Mouse (Mus musculus) CH12.LX (cell line): ENCODE data around the gene Pla1a. TPM values are rescaled to one million over a fixed set of nuclear protein-coding genes. Genes with fewer than 3 reads are reported as not detected.

Source experiments
- DNase-seq: peaks from one replicate; pipeline ENCODE4 v3.0.0-alpha.2; 2013; ENCODE audit errors: extremely low read depth
- H3K27ac ChIP-seq: 2 replicates; pipeline ENCODE4 v1.5.1; 2012; ENCODE audit warnings: low read depth, mild to moderate bottlenecking, control low read depth, moderate library complexity; ENCODE audit not compliant: insufficient read depth
- H3K27me3 ChIP-seq: replicated peaks from 2 replicates; pipeline ENCODE3; 2012; ENCODE audit warnings: inconsistent platforms
- H3K36me3 ChIP-seq, 2 experiments: replicated peaks in 1 of 2; 2 replicates each; pipeline versions ENCODE3 to v1.6.1; 2012; ENCODE audit warnings: inconsistent platforms in 1 of 2, low read length in 1 of 2, mild to moderate bottlenecking in 1 of 2, mixed read lengths in 1 of 2, moderate library complexity in 1 of 2; ENCODE audit not compliant: control insufficient read depth in 1 of 2, insufficient read depth in 1 of 2
- H3K4me1 ChIP-seq, 2 experiments: 2 replicates each; pipeline ENCODE4 v1.6.1; 2012; ENCODE audit warnings: inconsistent platforms in 1 of 2, moderate library complexity in 1 of 2; ENCODE audit not compliant: insufficient read depth in 2 of 2, control insufficient read depth in 1 of 2
- H3K4me2 ChIP-seq: 2 replicates; pipeline ENCODE4 v1.6.1; 2012; ENCODE audit warnings: low read depth, mild to moderate bottlenecking, control low read depth; ENCODE audit not compliant: poor library complexity, insufficient read depth, severe bottlenecking
- H3K4me3 ChIP-seq, 3 experiments: fragments of 150-350 bp in 1 of 3; sonication (generic) in 1 of 3; replicated peaks in 1 of 3; 2 replicates each; pipeline versions ENCODE3 to v1.5.1; 2011 to 2012; ENCODE audit warnings: low read depth in 2 of 3, low read length in 2 of 3, mild to moderate bottlenecking in 2 of 3, moderate library complexity in 2 of 3, control low read depth in 1 of 3, improper control_type of control experiment in 1 of 3, inconsistent platforms in 1 of 3, mixed read lengths in 1 of 3; ENCODE audit not compliant: poor library complexity in 1 of 3
- H3K79me2 ChIP-seq: replicated peaks from 2 replicates; pipeline ENCODE4 v1.6.1; 2012; ENCODE audit warnings: mild to moderate bottlenecking, moderate library complexity; ENCODE audit not compliant: control insufficient read depth, poor library complexity, insufficient read depth, severe bottlenecking; ENCODE audit errors: extremely low read depth
- H3K9ac ChIP-seq: 2 replicates; pipeline ENCODE4 v1.6.1; 2012; ENCODE audit warnings: low read depth, mild to moderate bottlenecking, control low read depth, moderate library complexity; ENCODE audit not compliant: insufficient read depth
- H3K9me3 ChIP-seq: replicated peaks from 2 replicates; pipeline ENCODE3; 2012; ENCODE audit warnings: low read length, inconsistent platforms, mixed read lengths
- BHLHE40 ChIP-seq: IDR thresholded peaks from 2 replicates; pipeline ENCODE4 v1.6.1; 2011; ENCODE audit warnings: mild to moderate bottlenecking, low read depth, low read length, improper control_type of control experiment
- CHD1 ChIP-seq: IDR thresholded peaks from 2 replicates; pipeline ENCODE4 v1.6.1; 2012; ENCODE audit warnings: low read depth, low read length, improper control_type of control experiment, inconsistent platforms
- CHD2 ChIP-seq: IDR thresholded peaks from 2 replicates; pipeline ENCODE4 v1.6.1; 2011; ENCODE audit warnings: low read length, improper control_type of control experiment
- E2F4 ChIP-seq: IDR thresholded peaks from 2 replicates; pipeline ENCODE4 v1.6.1; 2011; ENCODE audit warnings: low read depth, low read length, improper control_type of control experiment; ENCODE audit not compliant: insufficient replicate concordance
- ELF1 ChIP-seq: IDR thresholded peaks from 2 replicates; pipeline ENCODE4 v1.6.1; 2014; ENCODE audit warnings: low read depth, mild to moderate bottlenecking, inconsistent platforms, low read length, improper control_type of control experiment
- EP300 ChIP-seq: IDR thresholded peaks from 2 replicates; pipeline ENCODE4 v1.6.1; 2011; ENCODE audit warnings: low read length, improper control_type of control experiment
- ETS1 ChIP-seq: conservative IDR thresholded peaks from 2 replicates; pipeline ENCODE4 v1.6.1; 2012; ENCODE audit warnings: low read depth, mild to moderate bottlenecking, inconsistent platforms, low read length, improper control_type of control experiment, moderate library complexity
- GABPA ChIP-seq: IDR thresholded peaks from 2 replicates; pipeline ENCODE4 v1.6.1; 2012; ENCODE audit warnings: low read depth, low read length, improper control_type of control experiment, inconsistent platforms; ENCODE audit not compliant: insufficient replicate concordance
- HCFC1 ChIP-seq: IDR thresholded peaks from 2 replicates; pipeline ENCODE4 v1.6.1; 2012; ENCODE audit warnings: low read depth, mild to moderate bottlenecking, inconsistent platforms, low read length, improper control_type of control experiment
- IRF4 ChIP-seq: IDR thresholded peaks from 2 replicates; pipeline ENCODE4 v1.6.1; 2014; ENCODE audit warnings: low read depth, mild to moderate bottlenecking, inconsistent platforms, low read length, improper control_type of control experiment
- JUN ChIP-seq: IDR thresholded peaks from 2 replicates; pipeline ENCODE4 v1.6.1; 2011; ENCODE audit warnings: low read depth, mild to moderate bottlenecking, low read length, improper control_type of control experiment, moderate library complexity; ENCODE audit not compliant: insufficient read depth
- MAX ChIP-seq: IDR thresholded peaks from 2 replicates; pipeline ENCODE4 v1.6.1; 2011; ENCODE audit warnings: low read length, improper control_type of control experiment
- MXI1 ChIP-seq: IDR thresholded peaks from 2 replicates; pipeline ENCODE4 v1.6.1; 2011; ENCODE audit warnings: mild to moderate bottlenecking, low read depth, low read length, improper control_type of control experiment
- MYC ChIP-seq: IDR thresholded peaks from 2 replicates; pipeline ENCODE4 v1.6.1; 2011; ENCODE audit warnings: low read depth, mild to moderate bottlenecking, improper control_type of control experiment, low read length
- NRF1 ChIP-seq: IDR thresholded peaks from 2 replicates; pipeline ENCODE4 v1.6.1; 2014; ENCODE audit warnings: low read depth, mild to moderate bottlenecking, inconsistent platforms, low read length, improper control_type of control experiment, moderate library complexity
- PAX5 ChIP-seq: IDR thresholded peaks from 2 replicates; pipeline ENCODE4 v1.6.1; 2012; ENCODE audit warnings: low read length, inconsistent platforms, mixed read lengths
- POLR2A ChIP-seq: IDR thresholded peaks from 2 replicates; pipeline ENCODE4 v1.6.1; 2011; ENCODE audit warnings: low read depth, mild to moderate bottlenecking, improper control_type of control experiment, low read length
- POLR2AphosphoS2 ChIP-seq: IDR thresholded peaks from 2 replicates; pipeline ENCODE4 v1.6.1; 2011; ENCODE audit warnings: low read depth, low read length, improper control_type of control experiment
- TBP ChIP-seq: conservative IDR thresholded peaks from 2 replicates; pipeline ENCODE4 v1.6.1; 2011; ENCODE audit warnings: low read depth, low read length, improper control_type of control experiment
- USF1 ChIP-seq: IDR thresholded peaks from 2 replicates; pipeline ENCODE4 v1.6.1; 2014; ENCODE audit warnings: low read depth, mild to moderate bottlenecking, inconsistent platforms, low read length, improper control_type of control experiment
- USF2 ChIP-seq: conservative IDR thresholded peaks from 2 replicates; pipeline ENCODE4 v1.6.1; 2011; ENCODE audit warnings: low read depth, low read length, improper control_type of control experiment
- ZMIZ1 ChIP-seq: IDR thresholded peaks from 2 replicates; pipeline ENCODE4 v1.6.1; 2012; ENCODE audit warnings: low read depth, mild to moderate bottlenecking, inconsistent platforms, low read length, improper control_type of control experiment
- ZNF384 ChIP-seq: IDR thresholded peaks from 2 replicates; pipeline ENCODE4 v1.6.1; 2012; ENCODE audit warnings: low read depth, low read length, improper control_type of control experiment, inconsistent platforms
- dilution Hi-C: fragments of 300-500 bp; cut with MboI; formaldehyde crosslinking; loops from 2 replicates; pipeline ENCODE4 v1.14.3; 2020; ENCODE audit warnings: low sequenced_read_pairs; ENCODE audit not compliant: extremely low pct_unique_long_range_greater_than_20kb, extremely low pct_ligation_motif_present
- in situ Hi-C: fragments of 300-500 bp; cut with MboI; formaldehyde crosslinking; loops from 3 replicates; pipeline ENCODE4 v1.14.3; 2019; ENCODE audit warnings: low sequenced_read_pairs, low pct_ligation_motif_present, low pct_unique_long_range_greater_than_20kb, mixed read lengths
- polyA plus RNA-seq: library from polyadenylated mRNA; unstranded; fragments of >175 nt; gene quantifications from 2 replicates; pipeline ENCODE4 v1.2.1, GENCODE M21; 2012; ENCODE audit warnings: low read depth; ENCODE audit not compliant: insufficient read length
- total RNA-seq, 2 experiments: library from RNA; depleted of rRNA; stranded (reverse); fragments of 300-350 nt in 1 of 2; fragments of >200 nt in 1 of 2; gene quantifications; 2 replicates each; pipeline ENCODE4 v1.2.3; 2012 to 2014

Gene Pla1a
- total and polyA plus RNA-seq, 3 experiments = 9.3 to 27.9 (median 14.3) TPM

DNA sequence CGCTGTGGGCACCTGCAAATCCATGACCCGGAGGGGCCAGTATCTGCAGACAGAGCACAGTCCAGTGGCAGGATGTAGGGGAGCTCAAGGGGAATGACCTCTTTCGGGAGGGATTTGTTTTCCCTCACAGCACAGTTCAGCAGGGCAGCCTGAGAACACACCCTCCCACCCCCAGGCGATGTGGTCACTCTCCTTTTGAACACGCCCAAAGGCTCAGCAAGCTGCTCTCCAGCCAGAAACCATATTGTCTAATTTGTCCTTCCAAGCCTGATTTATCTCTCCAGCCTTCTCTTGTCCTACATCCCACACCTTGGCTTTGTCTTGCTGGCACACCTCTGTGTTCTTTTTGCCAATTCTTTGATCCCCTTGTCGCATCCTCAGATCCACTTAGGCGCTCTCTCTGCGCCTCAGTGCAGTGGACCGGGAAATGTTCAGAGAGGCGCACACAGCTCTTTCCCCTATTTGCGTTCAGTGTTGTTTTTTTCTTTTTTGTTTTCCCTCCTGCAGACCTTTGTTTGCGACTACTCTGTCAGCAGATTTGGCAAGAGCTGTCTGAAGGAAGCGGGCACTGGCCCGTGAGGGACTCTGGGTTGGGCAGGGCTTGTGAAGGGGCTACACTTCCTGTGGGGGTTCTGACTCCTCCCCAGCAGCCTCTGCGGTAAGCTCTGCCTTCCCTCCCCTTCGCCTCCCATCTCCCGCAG lies 33.3 kb downstream of the Pla1a start (continued):
- 0 out of 2 replicates have a peak, but pooled peaks have one; percentile 50 for TF ChIP-seq CHD2
- TF ChIP-seq POLR2A = 0 out of 2 replicates have a peak, but pooled peaks have one; percentile 53
- no peak for TF ChIP-seq ZMIZ1
- TF ChIP-seq PAX5 = no peak
- no peak; the same call in 1 of the 2 replicates for TF ChIP-seq ETS1
- TF ChIP-seq GABPA = no peak
- TF ChIP-seq EP300 = peak; percentile 7; the same call in 1 of the 2 replicates
- TF ChIP-seq IRF4 = peak; percentile 38; the same call in 1 of the 2 replicates
- TF ChIP-seq E2F4 = no peak; the same call in 1 of the 2 replicates
- no peak; the same call in 1 of the 2 replicates for TF ChIP-seq HCFC1
- TF ChIP-seq ELF1 = peak; percentile 64
- TF ChIP-seq MXI1 = peak; percentile 32
- no peak for TF ChIP-seq JUN
- TF ChIP-seq POLR2AphosphoS2 = no peak

DNA sequence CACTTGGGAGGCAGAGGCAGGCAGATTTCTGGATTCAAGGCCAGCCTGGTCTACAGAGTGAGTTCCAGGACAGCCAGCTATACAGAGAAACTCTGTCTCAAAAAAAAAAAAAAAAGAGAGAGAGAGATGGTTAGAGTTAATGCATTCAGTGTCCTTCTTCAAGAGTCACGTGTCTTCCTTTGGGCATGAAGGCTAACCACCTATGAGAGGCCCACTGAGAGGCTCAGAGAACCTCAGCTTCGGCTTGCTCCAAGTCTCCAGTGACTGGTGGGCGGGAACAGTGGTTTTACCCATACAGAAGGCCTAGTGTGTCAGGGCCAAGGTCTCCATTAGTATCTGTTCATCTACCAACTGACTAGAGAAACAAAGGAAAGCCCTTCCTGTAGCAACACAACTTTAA lies 33.9 kb downstream of the Pla1a start:
- Histone ChIP-seq H3K4me1 (peaks cover 44 to 92% of the 10 kb centered on the region in 2 experiments), H3K27me3 (no peaks in the 10 kb centered on the region), H3K4me3 (no peak overlapping the region), H3K79me2 (peaks cover 4% of the 10 kb centered on the region; the same call in 1 of the 2 replicates), H3K36me3 (peaks cover 0 to 6% of the 10 kb centered on the region in 2 experiments), H3K27ac (peak overlapping the region; percentile 97), H3K4me2 (peak overlapping the region; percentile 75), H3K9ac (peak overlapping the region; percentile 75), H3K9me3 (no peaks in the 10 kb centered on the region)
- DNase-seq = no peak
- TF ChIP-seq CHD1 = peak; percentile 34; the same call in 1 of the 2 replicates
- TF ChIP-seq EP300 = peak; percentile 53
- TF ChIP-seq POLR2A = peak; percentile 41; the same call in 1 of the 2 replicates
- TF ChIP-seq ZNF384 = peak; percentile 96
- no peak for TF ChIP-seq PAX5
- TF ChIP-seq MAX = peak; percentile 84
- 0 out of 2 replicates have a peak, but pooled peaks have one; percentile 16 for TF ChIP-seq TBP
- peak; percentile 79 for TF ChIP-seq USF2
- no peak for TF ChIP-seq NRF1
- peak; percentile 79 for TF ChIP-seq USF1
- peak; percentile 58 for TF ChIP-seq IRF4
- no peak for TF ChIP-seq CHD2
- peak; percentile 60; the same call in 1 of the 2 replicates for TF ChIP-seq MYC
- TF ChIP-seq BHLHE40 = peak; percentile 92
- in situ Hi-C loops = no loop called here
- dilution Hi-C loops = no loop called here
